Mouse (Mus musculus) lung, embryonic 15.5 days (tissue): ENCODE data around the gene Ntrk1. TPM values are rescaled to one million over a fixed set of nuclear protein-coding genes. Genes with fewer than 3 reads are reported as not detected.

Experiments
- ATAC-seq: fragments of 200-750 bp; cut with Nextera tagmentation; 2 replicates; pipeline ENCODE4 v1.8.0; 2017; ENCODE audit warnings: moderate number of reproducible peaks, borderline replicate concordance; ENCODE audit not compliant: low FRiP score, low TSS enrichment; ENCODE audit errors: extremely low read depth
- H3K27ac ChIP-seq: fragments of 300-500 bp; sonication (generic); 2 replicates; pipeline ENCODE4 v1.5.1; 2015; ENCODE audit warnings: moderate library complexity, mild to moderate bottlenecking, inconsistent platforms
- H3K27me3 ChIP-seq: fragments of 300-500 bp; sonication (generic); 2 replicates; pipeline ENCODE4 v1.6.1; 2015; ENCODE audit warnings: inconsistent platforms
- H3K36me3 ChIP-seq: fragments of 300-500 bp; sonication (generic); 2 replicates; pipeline ENCODE4 v1.6.1; 2015; ENCODE audit warnings: inconsistent platforms
- H3K4me1 ChIP-seq: fragments of 300-500 bp; sonication (generic); 2 replicates; pipeline ENCODE4 v1.6.1; 2015; ENCODE audit warnings: inconsistent platforms
- H3K4me2 ChIP-seq: fragments of 300-500 bp; sonication (generic); 2 replicates; pipeline ENCODE4 v1.6.1; 2015; ENCODE audit warnings: inconsistent platforms, mild to moderate bottlenecking, moderate library complexity
- H3K4me3 ChIP-seq: fragments of 300-500 bp; sonication (generic); 2 replicates; pipeline ENCODE4 v1.5.1; 2015; ENCODE audit warnings: mild to moderate bottlenecking, inconsistent platforms
- H3K9ac ChIP-seq: fragments of 300-500 bp; sonication (generic); 2 replicates; pipeline ENCODE4 v1.6.1; 2015; ENCODE audit warnings: inconsistent platforms
- H3K9me3 ChIP-seq: fragments of 300-500 bp; sonication (generic); 2 replicates; pipeline ENCODE4 v1.6.1; 2016; ENCODE audit warnings: inconsistent platforms
- WGBS: fragments of 180-500 bp; shearing (Covaris S2); methylation state at CpG from one replicate; pipeline ENCODE4 v1.1.7; 2015; 5-methylcytosine and 5-hydroxymethylcytosine counted together
- polyA plus RNA-seq: library from polyadenylated mRNA; unstranded; fragments of >200 nt; fragmentation: Nextera tagmentation; extraction: Ambion mirVana; gene quantifications from 2 replicates; pipeline ENCODE4 v1.2.1, GENCODE M21; 2015

Gene Ntrk1
- polyA plus RNA-seq, 1 experiment from 2014 or later, result 2.5 TPM

DNA sequence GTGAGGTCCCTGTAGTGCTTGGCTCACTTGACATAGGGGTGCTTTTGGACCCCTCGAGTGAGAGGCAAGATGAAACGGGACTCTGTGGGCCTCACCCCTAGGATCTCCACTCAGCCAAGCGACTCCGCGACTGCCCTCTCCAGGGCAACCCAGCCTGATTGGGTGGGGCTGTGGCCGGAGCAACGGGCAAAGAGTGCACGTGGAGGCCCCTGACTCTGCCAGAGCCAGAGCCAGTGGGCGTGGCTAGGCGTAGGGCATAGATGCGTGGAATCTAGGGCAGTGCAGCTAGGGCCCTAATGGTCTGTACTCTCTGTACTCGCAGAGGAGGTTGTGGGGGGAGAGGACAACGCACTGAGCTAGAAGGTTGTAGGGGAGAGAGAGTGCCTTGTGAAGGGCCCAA, 46.5 kb downstream of the Ntrk1 start, which contains the start of gene Lrrc71:
Lrrc71 (minus strand) TSS at position 195 of the 400 bp plus-strand sequence.
- ATAC-seq, result 0 out of 2 replicates have a peak, but pooled peaks have one; percentile 25
- Histone ChIP-seq H3K4me2 (no peak within 1 kb of the TSS), H3K9ac (no peak within 1 kb of the TSS), H3K9me3 (no peaks in the 10 kb centered on the region), H3K4me1 (peaks cover 19% of the 10 kb centered on the region), H3K27me3 (no peaks in the 10 kb centered on the region), H3K36me3 (peaks cover 7% of the 10 kb centered on the region), H3K4me3 (no peak within 1 kb of the TSS), H3K27ac (no peak within 1 kb of the TSS)
- 33% methylated on average over 13 of the region's 13 CpGs for WGBS

DNA sequence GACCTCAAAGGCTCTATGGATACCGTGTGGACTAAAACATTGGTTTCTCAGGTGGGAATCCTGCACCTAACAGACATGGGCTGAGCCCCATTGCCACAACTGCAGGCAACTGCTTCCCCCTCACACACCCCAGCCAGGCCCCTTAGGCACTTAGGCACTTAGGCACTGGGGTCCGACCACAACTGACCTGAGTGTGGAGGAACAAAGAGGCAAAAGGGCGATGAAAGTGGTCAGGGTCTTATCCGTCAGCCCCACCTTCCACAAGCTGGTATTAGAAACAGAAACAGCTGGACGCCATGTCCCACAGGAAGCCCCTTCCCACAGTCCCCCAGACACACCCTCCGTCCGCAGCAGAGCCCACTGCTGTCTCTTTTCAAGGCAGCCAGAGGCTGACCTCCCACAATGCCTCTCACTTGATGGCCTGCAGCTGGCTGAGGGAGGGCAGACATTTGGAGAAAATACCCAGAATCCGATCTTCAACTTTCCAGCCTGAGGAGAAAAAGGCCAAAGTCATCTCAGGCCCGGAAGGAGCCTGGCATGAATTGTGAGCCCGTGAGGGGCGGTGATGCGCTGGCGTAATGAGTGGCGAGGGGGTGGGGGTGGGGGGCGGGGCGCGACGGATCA, 49.8 kb downstream of the Ntrk1 start:
- peak overlapping the region; percentile 50 for H3K4me2 ChIP-seq
- WGBS, result 20% methylated on average over 18 of the region's 18 CpGs
- no peaks in the 10 kb centered on the region; the same call in 1 of the 2 replicates for H3K36me3 ChIP-seq
- no peak overlapping the region; the same call in 1 of the 2 replicates for H3K9ac ChIP-seq
- ATAC-seq, result peak; percentile 74
- H3K9me3 ChIP-seq, result no peaks in the 10 kb centered on the region
- peak overlapping the region; percentile 21; the same call in 1 of the 2 replicates for H3K4me3 ChIP-seq
- H3K27me3 ChIP-seq, result no peaks in the 10 kb centered on the region
- peaks cover 19% of the 10 kb centered on the region for H3K4me1 ChIP-seq
- H3K27ac ChIP-seq, result peak overlapping the region; percentile 70

DNA sequence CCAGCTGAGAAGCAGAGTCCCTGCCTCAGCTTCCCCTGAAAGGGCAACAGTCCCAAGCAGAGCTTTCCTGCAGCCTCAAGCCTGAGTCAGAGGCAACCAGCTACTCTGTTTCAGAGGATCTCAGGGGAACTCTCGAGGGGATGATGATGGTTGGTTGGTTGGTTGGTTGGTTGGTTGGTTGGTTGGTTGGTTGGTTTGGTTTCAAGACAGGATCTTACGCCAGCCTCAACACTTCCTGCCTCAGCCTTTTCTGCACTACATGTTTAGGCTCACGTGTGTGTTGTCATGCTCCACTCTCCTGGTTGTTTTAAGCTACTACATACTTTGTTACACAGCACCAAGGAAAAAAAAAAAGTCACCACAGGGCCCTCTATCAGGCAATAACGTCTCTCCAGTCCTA, 51.0 kb downstream of the Ntrk1 start:
- Histone ChIP-seq H3K9ac (no peak overlapping the region), H3K4me2 (no peak overlapping the region), H3K36me3 (no peaks in the 10 kb centered on the region), H3K4me3 (no peak overlapping the region), H3K27ac (no peak overlapping the region), H3K27me3 (no peaks in the 10 kb centered on the region), H3K4me1 (peaks cover 19% of the 10 kb centered on the region), H3K9me3 (no peaks in the 10 kb centered on the region)
- no peak for ATAC-seq
- 79% methylated on average over 4 of the region's 4 CpGs for WGBS

DNA sequence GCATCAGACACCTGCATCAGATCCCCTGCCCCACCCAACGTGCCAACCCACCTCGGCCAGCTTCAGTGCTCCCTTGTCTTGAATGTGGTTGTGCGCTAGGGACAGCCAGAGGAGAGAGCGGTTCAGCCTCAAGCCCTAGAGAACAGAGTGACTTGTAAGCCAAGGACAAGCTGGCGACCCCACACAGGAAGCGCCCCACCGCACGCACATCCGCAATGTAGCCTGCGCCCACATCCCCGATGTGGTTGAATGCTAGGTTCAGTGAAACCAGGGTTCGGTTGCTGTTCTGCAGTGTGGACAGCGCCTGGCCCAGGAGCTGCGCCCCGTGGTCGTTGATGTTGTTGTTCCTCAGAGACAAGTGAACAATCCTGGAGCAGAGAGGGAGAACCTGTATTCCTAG, 52.2 kb downstream of the Ntrk1 start:
- WGBS, result 86% methylated on average over 16 of the region's 16 CpGs

DNA sequence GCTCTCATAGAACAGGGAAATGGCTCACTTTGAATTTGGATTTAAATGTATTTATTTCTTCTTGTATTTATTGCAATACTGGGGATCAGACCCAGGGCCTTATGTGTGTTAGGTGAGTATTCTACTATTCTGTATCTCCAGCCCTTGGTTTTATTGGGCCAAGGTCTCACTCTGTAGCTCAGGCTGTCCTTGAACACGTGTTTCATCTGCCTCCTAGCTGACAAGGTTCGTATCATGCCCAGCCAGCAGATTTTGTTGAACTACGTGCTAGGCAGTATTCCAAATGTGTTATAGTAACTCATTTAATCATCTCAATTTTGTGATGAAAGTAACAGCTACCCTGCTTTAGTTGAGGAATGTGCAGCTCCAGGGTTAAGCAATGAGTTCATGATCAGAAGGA, 52.9 kb downstream of the Ntrk1 start:
- Histone ChIP-seq H3K4me2 (no peak overlapping the region), H3K4me1 (peaks cover 14% of the 10 kb centered on the region), H3K36me3 (peaks cover 12% of the 10 kb centered on the region), H3K9me3 (no peaks in the 10 kb centered on the region), H3K27me3 (no peaks in the 10 kb centered on the region), H3K9ac (no peak overlapping the region), H3K27ac (no peak overlapping the region), H3K4me3 (no peak overlapping the region)
- no peak for ATAC-seq
- 74% methylated on average over 3 of the region's 3 CpGs for WGBS

More for the DNA sequence above, 52.2 kb downstream of the Ntrk1 start:
- ATAC-seq, result no peak
- Histone ChIP-seq H3K27ac (no peak overlapping the region), H3K4me1 (peaks cover 14% of the 10 kb centered on the region), H3K9me3 (no peaks in the 10 kb centered on the region), H3K36me3 (peaks cover 8% of the 10 kb centered on the region), H3K27me3 (no peaks in the 10 kb centered on the region), H3K4me3 (no peak overlapping the region), H3K4me2 (no peak overlapping the region), H3K9ac (no peak overlapping the region)

DNA sequence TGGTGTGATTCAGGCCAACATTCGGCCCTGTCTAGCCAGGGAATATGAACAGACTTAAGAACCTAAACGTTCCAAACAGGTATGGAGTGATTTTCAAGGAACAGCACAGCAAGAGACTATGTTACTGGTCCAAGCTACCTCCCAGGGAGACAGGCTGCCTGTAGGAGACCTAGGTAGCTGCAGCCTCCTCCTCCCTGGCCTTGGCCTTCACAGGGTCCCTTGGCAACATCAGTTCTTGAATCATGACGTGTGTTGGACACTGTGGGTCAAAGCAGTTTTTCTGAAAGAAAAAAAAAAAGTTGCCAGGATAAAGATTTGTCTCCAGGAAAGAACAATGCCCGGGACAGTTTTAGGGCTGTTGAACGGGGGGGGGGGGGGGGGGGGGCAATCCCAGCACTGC, 56.1 kb downstream of the Ntrk1 start:
- 77% methylated on average over 5 of the region's 5 CpGs for WGBS
- no peaks in the 10 kb centered on the region for H3K4me1 ChIP-seq
- H3K9ac ChIP-seq, result no peak overlapping the region
- H3K9me3 ChIP-seq, result no peaks in the 10 kb centered on the region
- ATAC-seq, result no peak
- no peak overlapping the region for H3K27ac ChIP-seq
- no peaks in the 10 kb centered on the region for H3K27me3 ChIP-seq
- no peak overlapping the region for H3K4me3 ChIP-seq
- no peak overlapping the region for H3K4me2 ChIP-seq
- peaks cover 41% of the 10 kb centered on the region for H3K36me3 ChIP-seq

DNA sequence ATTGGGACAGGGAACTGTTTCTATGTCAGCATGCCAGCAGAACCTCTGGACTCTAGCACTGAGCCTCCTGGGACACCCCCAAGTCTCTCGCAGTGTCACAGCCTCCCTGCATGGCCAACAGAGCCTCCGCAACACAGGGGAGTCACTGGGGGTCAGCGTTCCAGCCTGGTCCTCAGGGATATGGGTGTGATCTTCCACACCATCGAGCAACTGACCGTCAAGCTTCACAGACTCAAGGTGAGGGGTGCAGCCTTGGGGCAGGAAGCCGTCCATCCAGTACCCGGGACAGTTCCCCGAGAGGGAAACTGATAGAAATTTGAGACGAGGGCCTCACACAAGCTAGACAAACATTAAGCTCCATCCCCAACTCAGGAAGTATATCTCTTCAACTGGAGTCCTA, 59.6 kb downstream of the Ntrk1 start:
- ATAC-seq, result no peak
- 66% methylated on average over 9 of the region's 9 CpGs for WGBS

DNA sequence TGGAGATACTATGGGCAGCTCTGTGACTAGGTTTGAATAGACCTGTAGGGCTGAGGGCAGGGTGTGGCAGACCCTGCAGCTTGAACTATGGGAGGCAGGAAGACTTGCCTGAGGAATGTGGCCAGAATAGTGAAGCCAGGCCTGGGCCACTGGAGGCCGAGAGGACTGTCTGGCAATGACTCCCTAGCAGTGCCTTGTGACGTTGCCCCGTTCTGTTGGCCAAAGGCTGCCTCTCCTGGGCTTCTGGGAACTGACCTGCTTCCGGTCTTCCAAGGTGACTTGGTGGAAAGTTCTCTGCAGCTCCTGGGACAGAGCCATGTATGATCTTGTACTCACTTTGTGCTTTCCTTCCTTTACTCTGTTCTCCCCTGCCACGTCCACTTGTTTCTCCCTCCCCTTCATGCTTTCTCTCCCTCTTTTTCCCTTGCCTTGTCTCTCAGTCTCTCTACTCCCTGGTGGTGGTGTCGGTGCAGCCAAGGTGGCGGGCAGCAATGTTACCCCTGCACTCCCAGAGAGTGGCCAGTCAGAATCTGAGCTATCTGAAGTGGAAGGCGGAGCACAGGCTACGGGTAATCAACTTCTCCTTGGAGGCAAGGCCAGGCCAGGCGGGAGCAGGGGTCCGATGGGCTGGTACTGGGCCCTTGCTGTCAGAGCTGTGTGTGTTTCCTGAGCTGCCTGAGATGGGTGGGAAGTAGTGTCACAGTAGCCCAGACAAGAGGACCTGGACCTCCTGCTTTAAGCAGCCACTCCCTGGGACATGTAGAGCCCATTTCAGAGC, 60.8 kb downstream of the Ntrk1 start:
- Histone ChIP-seq H3K4me3 (no peak overlapping the region), H3K4me2 (no peak overlapping the region), H3K27ac (no peak overlapping the region), H3K9ac (no peak overlapping the region), H3K9me3 (no peaks in the 10 kb centered on the region), H3K4me1 (no peaks in the 10 kb centered on the region), H3K27me3 (no peaks in the 10 kb centered on the region), H3K36me3 (peaks cover 86% of the 10 kb centered on the region)
- ATAC-seq, result no peak
- 82% methylated on average over 11 of the region's 11 CpGs for WGBS

More for the DNA sequence above, 59.6 kb downstream of the Ntrk1 start:
- no peak overlapping the region for H3K4me3 ChIP-seq
- no peaks in the 10 kb centered on the region for H3K4me1 ChIP-seq
- no peak overlapping the region for H3K4me2 ChIP-seq
- no peaks in the 10 kb centered on the region for H3K27me3 ChIP-seq
- H3K9ac ChIP-seq, result no peak overlapping the region
- H3K9me3 ChIP-seq, result no peaks in the 10 kb centered on the region
- H3K27ac ChIP-seq, result no peak overlapping the region
- H3K36me3 ChIP-seq, result peaks cover 76% of the 10 kb centered on the region

DNA sequence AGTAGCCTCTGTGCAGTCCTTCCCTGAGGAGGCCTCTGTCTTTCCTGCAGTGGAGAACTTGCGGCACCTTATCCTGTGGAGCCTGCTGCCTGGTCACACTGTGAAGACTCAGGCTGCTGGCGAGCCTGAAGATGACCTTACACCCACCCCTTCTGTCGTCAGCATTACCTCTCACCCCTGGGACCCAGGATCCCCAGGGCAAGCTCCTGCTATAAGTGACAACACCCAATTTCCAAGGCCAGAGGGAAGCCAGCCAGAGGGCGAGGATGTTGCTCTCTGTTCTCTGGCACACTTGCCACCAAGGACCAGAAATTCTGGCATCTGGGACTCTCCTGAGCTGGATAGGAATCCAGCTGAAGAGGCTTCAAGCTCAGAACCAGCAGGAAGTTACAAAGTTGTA, 61.9 kb downstream of the Ntrk1 start:
- Histone ChIP-seq H3K27ac (no peak overlapping the region), H3K4me3 (no peak overlapping the region), H3K27me3 (no peaks in the 10 kb centered on the region), H3K9ac (no peak overlapping the region), H3K36me3 (peaks cover 91% of the 10 kb centered on the region), H3K4me2 (no peak overlapping the region), H3K4me1 (no peaks in the 10 kb centered on the region), H3K9me3 (no peaks in the 10 kb centered on the region)
- WGBS, result 72% methylated on average over 4 of the region's 4 CpGs
- ATAC-seq, result no peak

DNA sequence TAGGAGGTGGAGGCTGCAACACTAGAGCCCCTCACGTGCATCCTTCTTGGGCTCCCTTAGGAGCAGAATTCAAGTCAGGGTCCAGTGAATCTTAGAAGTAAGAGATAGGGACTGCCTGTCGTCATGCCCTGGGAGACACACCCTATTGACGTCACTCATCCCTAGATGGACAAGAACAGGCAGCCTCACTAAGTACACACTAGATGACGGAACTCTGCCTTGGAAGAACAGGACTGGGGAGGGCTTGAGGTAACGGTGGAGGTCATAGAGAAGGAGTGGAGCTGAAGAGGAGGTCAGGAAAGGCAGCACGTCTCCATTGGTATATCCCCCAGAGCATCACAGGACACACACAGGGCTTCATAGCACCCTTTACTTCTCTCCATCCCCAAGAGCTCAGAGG, 66.3 kb downstream of the Ntrk1 start:
- 76% methylated on average over 6 of the region's 6 CpGs for WGBS
- Histone ChIP-seq H3K4me3 (no peak overlapping the region), H3K27ac (no peak overlapping the region), H3K9me3 (no peaks in the 10 kb centered on the region), H3K27me3 (no peaks in the 10 kb centered on the region), H3K9ac (no peak overlapping the region), H3K4me1 (no peaks in the 10 kb centered on the region), H3K4me2 (no peak overlapping the region), H3K36me3 (peaks cover 87% of the 10 kb centered on the region)
- no peak for ATAC-seq
